In the genomic region with DNA sequence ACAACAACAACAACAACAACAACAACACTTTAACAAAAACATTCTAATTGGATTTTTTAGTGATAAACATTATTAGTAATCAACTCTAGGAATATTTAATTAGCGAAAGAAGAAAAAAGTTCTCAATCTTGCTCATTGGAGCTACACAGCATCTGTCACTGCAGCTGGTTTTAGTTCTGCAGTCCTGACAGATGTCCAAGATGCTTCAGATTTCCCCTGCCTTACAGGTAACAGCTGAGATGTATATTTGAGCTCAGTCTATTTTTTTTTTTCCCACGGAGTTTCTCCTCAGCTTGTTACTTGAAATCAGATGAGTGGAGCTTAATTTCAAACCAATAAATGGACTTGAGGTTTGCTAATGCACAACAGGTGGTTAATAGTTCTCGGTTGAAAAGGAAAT, we compare ENCODE assay signal across 9 mouse cellular contexts.
"Had no signal": no experiment of that assay in that cellular context is flagged by ENCODE, and none has a peak within 500 bp of the region (broad histone marks: within the 10 kb centered on the region; RNA-seq: fewer than 3 reads in every experiment).

No protein-coding gene starts in this region.

- H3K4me1 ChIP-seq: midbrain, embryonic 13.5 days; midbrain, embryonic 15.5 days; neural tube, embryonic 13.5 days; neural tube, embryonic 15.5 days had no signal

- H3K36me3 ChIP-seq: midbrain, embryonic 13.5 days; midbrain, embryonic 15.5 days; neural tube, embryonic 13.5 days; neural tube, embryonic 15.5 days had no signal

- H3K4me3 ChIP-seq: megakaryocyte, embryonic 14.5 days; midbrain, embryonic 13.5 days; midbrain, embryonic 15.5 days; neural tube, embryonic 13.5 days; neural tube, embryonic 15.5 days had no signal

- H3K27ac ChIP-seq: liver, embryonic 14.5 days; macrophage; midbrain, embryonic 13.5 days; midbrain, embryonic 15.5 days; neural tube, embryonic 13.5 days; neural tube, embryonic 15.5 days had no signal

- H3K27me3 ChIP-seq: megakaryocyte, embryonic 14.5 days; midbrain, embryonic 13.5 days; midbrain, embryonic 15.5 days; neural tube, embryonic 13.5 days; neural tube, embryonic 15.5 days had no signal

- H3K4me2 ChIP-seq: lung, embryonic 14.5 days; midbrain, embryonic 11.5 days; midbrain, embryonic 13.5 days; midbrain, embryonic 15.5 days; neural tube, embryonic 13.5 days; neural tube, embryonic 15.5 days had no signal

- H3K9ac ChIP-seq: liver, embryonic 14.5 days; lung, embryonic 14.5 days; midbrain, embryonic 13.5 days; midbrain, embryonic 15.5 days; neural tube, embryonic 13.5 days; neural tube, embryonic 15.5 days had no signal

- H3K9me3 ChIP-seq: megakaryocyte, embryonic 14.5 days; midbrain, embryonic 13.5 days; midbrain, embryonic 15.5 days; neural tube, embryonic 13.5 days; neural tube, embryonic 15.5 days had no signal
